Mouse (Mus musculus): ENCODE results near the gene Cd33. TPM values are rescaled to one million over a fixed set of nuclear protein-coding genes. Genes with fewer than 3 reads are reported as not detected.
A peak's percentile ranks its signal among the peaks of the same experiment; 100 is the strongest.

Cd33 gene
- polyA plus RNA-seq, 2 experiments = 2.9 to 3.0 TPM

DNA sequence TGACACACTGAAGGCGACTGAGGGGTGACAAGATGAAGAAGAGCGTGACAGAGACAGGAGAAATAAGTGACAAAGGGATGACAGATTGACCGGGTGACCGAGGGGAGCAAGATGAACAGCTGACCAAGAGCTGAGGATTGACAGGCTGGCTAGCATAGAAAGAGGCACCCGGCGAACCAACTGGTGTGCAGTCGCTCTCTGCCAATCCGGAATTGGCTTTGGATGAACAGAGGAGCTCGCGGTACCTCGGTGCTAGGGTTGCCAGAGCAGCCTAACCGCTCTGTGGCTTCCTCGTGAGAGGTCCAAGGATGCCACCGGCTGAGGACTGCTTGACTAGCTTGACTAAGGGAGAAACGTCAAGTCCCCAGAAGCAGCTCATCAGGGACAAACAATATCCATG lies 25.9 kb downstream of the Cd33 start:
- no peak overlapping the region for H3K9ac ChIP-seq (ENCODE audit: low read depth, low read length, severe bottlenecking)
- H3K27ac ChIP-seq (replicated peaks; ENCODE audit: low read depth, low read length) = no peak overlapping the region
- TF ChIP-seq POLR2A (IDR thresholded peaks at IDR 0.05; ENCODE audit: borderline replicate concordance, extremely low read depth, insufficient read depth, insufficient read length) = no peak
- DNase-seq (ENCODE audit: low spot score) = no peak
- H3K27me3 ChIP-seq (ENCODE audit: control insufficient read depth, insufficient read depth, low read length) = no peaks in the 10 kb centered on the region
- 85% methylated on average over 15 of the region's 15 CpGs for WGBS
- no peak overlapping the region for H3K4me2 ChIP-seq (replicated peaks; ENCODE audit: low read depth, low read length, severe bottlenecking)
- no peaks in the 10 kb centered on the region for H3K9me3 ChIP-seq (ENCODE audit: control insufficient read depth, low read length)
- no peak for ATAC-seq (ENCODE audit: low FRiP score, low read depth)
- no peaks in the 10 kb centered on the region for H3K4me1 ChIP-seq (ENCODE audit: control insufficient read depth, insufficient read depth, low read length)
- no peaks in the 10 kb centered on the region for H3K36me3 ChIP-seq (ENCODE audit: control insufficient read depth, insufficient read depth, low read length)
- no peak overlapping the region for H3K4me3 ChIP-seq (replicated peaks; ENCODE audit: low read length)

DNA sequence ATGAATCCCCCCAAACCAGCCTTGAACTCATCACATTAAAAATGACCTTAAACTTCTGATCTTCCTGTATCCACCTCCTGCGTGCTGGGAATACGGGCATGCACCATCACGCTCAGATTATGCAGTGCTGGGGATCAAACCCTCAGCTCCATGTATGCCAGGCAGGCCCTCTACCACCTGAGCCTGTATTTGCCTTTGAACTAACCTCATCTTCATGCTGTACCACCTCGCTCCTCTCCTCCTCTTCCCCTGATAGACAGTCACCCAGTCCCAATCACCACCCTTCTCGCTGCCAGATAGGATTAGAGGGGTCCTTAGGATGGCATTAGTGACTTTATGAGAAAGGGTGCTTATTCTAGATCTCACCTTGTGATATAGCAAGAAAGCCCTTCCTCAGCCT lies 29.2 kb downstream of the Cd33 start:
- Histone ChIP-seq H3K36me3 (ENCODE audit: control insufficient read depth, insufficient read depth, low read length) (no peaks in the 10 kb centered on the region), H3K4me2 (replicated peaks; ENCODE audit: low read depth, low read length, severe bottlenecking) (no peak overlapping the region), H3K9me3 (ENCODE audit: control insufficient read depth, low read length) (no peaks in the 10 kb centered on the region), H3K4me3 (replicated peaks; ENCODE audit: low read length) (no peak overlapping the region), H3K4me1 (ENCODE audit: control insufficient read depth, insufficient read depth, low read length) (no peaks in the 10 kb centered on the region), H3K9ac (ENCODE audit: low read depth, low read length, severe bottlenecking) (no peak overlapping the region), H3K27me3 (ENCODE audit: control insufficient read depth, insufficient read depth, low read length) (no peaks in the 10 kb centered on the region), H3K27ac (replicated peaks; ENCODE audit: low read depth, low read length) (no peak overlapping the region)
- DNase-seq (ENCODE audit: low spot score) = no peak
- WGBS = 80% methylated on average over 5 of the region's 5 CpGs
- no peak for ATAC-seq (ENCODE audit: low FRiP score, low read depth)
- TF ChIP-seq POLR2A (IDR thresholded peaks at IDR 0.05; ENCODE audit: borderline replicate concordance, extremely low read depth, insufficient read depth, insufficient read length) = no peak

DNA sequence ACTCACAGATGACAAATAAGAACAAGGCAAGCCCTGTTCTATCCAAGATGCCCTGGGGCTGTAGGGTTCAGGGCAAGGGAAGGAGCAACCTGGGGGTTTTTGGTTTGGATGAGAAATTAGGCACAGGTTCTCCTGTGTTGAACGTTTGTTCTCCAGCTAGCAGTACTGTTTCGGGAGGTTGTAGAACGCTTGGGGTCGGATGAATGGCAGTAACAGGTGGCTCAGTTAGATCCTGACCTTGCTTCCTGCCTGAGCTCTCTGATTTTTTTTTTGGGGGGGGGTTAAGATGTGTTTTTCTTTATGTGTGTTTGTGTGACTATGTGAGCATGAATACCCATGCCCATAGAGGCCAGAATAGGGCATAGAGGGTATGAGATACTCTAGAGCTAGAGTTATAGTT lies 31.7 kb downstream of the Cd33 start:
- H3K4me1 ChIP-seq (ENCODE audit: control insufficient read depth, insufficient read depth, low read length) = no peaks in the 10 kb centered on the region
- H3K9me3 ChIP-seq (ENCODE audit: control insufficient read depth, low read length) = no peaks in the 10 kb centered on the region
- WGBS = 72% methylated on average over 4 of the region's 4 CpGs
- no peak for TF ChIP-seq POLR2A (IDR thresholded peaks at IDR 0.05; ENCODE audit: borderline replicate concordance, extremely low read depth, insufficient read depth, insufficient read length)
- H3K36me3 ChIP-seq (ENCODE audit: control insufficient read depth, insufficient read depth, low read length) = no peaks in the 10 kb centered on the region
- no peak for ATAC-seq (ENCODE audit: low FRiP score, low read depth)
- no peak for DNase-seq (ENCODE audit: low spot score)
- no peak overlapping the region for H3K4me2 ChIP-seq (replicated peaks; ENCODE audit: low read depth, low read length, severe bottlenecking)
- H3K27me3 ChIP-seq (ENCODE audit: control insufficient read depth, insufficient read depth, low read length) = no peaks in the 10 kb centered on the region
- H3K27ac ChIP-seq (replicated peaks; ENCODE audit: low read depth, low read length) = no peak overlapping the region
- H3K4me3 ChIP-seq (replicated peaks; ENCODE audit: low read length) = no peak overlapping the region
- no peak overlapping the region for H3K9ac ChIP-seq (ENCODE audit: low read depth, low read length, severe bottlenecking)

DNA sequence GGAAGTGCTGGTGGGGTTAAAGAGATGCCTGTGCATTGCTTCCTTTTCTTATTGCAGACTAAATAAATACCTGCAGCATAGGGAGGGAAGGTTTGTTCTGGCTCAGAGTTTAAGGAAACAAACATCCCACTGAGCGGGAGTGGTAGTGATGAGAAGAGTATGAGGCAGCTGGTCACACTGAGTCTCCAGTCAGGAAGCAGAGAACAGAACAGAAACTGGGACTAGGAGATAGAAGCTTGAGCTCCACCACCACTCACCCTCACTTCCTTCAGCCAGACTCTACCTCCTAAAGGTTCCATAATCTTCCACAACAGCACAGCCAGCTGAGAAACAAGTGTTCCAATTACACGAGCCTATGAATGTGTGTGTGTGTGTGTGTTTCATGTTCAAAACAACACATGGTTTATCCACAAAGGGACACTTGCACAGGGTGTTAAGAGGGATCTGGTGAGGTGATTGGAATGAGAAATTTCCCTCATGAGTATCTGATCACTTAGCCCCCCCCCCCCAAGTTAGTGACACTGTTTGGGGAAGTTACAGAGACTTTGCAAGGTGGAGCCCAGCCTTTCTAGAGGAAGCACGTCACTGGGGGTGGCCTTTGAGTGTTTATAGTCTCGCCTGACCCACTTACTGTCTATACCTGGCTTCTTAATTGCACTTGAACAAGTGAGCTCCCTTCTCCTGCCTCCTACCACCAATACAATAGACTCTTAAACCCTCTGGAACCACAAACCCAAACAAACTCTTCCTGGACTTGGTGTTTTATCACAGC lies 32.3 kb downstream of the Cd33 start:
- WGBS = 42% methylated on average over 4 of the region's 4 CpGs
- no peak for ATAC-seq (ENCODE audit: low FRiP score, low read depth)
- no peaks in the 10 kb centered on the region for H3K9me3 ChIP-seq (ENCODE audit: control insufficient read depth, low read length)

DNA sequence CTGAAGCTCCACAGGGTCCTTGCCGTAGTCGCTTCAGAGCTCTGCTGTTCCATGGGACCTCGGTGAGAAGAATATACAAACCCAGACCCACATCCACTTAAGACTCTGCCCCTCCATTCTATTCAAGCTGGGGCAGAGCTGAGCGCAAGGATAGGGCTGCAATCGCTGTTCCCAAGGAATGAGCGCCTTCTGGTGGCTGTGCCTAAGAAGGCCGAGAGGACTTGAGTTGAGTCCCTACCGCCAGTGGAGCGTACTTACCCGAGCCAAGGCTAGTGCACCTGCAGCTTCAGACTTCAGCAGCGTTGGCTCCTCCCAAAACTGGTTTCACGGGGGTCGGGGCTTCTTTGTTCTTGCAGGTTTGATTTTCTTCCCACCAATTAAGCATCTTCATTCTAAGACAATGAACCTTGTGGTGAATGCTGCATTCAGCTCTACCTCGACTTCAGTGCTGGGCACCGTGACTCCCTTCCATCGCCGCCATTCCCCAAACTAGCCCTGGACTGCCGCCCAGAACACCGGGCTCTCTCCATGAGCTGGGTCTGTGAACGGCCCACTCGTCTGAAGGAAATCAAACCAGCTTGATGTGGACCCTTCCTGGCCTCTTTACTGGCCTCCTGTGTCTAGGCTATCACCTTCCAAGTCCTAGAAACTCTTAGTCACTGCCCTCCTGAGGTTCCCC lies 48.7 kb downstream of the Cd33 start:
- no peak for ATAC-seq (ENCODE audit: low FRiP score, low read depth)
- WGBS = 14% methylated on average over 21 of the region's 21 CpGs

More for the DNA sequence above, 32.3 kb downstream of the Cd33 start:
- Histone ChIP-seq H3K27me3 (ENCODE audit: control insufficient read depth, insufficient read depth, low read length) (no peaks in the 10 kb centered on the region), H3K4me3 (replicated peaks; ENCODE audit: low read length) (no peak overlapping the region), H3K4me1 (ENCODE audit: control insufficient read depth, insufficient read depth, low read length) (no peaks in the 10 kb centered on the region), H3K9ac (ENCODE audit: low read depth, low read length, severe bottlenecking) (no peak overlapping the region), H3K27ac (replicated peaks; ENCODE audit: low read depth, low read length) (no peak overlapping the region), H3K36me3 (ENCODE audit: control insufficient read depth, insufficient read depth, low read length) (no peaks in the 10 kb centered on the region), H3K4me2 (replicated peaks; ENCODE audit: low read depth, low read length, severe bottlenecking) (no peak overlapping the region)
- no peak for DNase-seq (ENCODE audit: low spot score)
- no peak for TF ChIP-seq POLR2A (IDR thresholded peaks at IDR 0.05; ENCODE audit: borderline replicate concordance, extremely low read depth, insufficient read depth, insufficient read length)

More for the DNA sequence above, 48.7 kb downstream of the Cd33 start:
- Histone ChIP-seq H3K4me3 (replicated peaks; ENCODE audit: low read length) (no peak overlapping the region), H3K4me2 (replicated peaks; ENCODE audit: low read depth, low read length, severe bottlenecking) (no peak overlapping the region), H3K9me3 (ENCODE audit: control insufficient read depth, low read length) (no peaks in the 10 kb centered on the region), H3K9ac (ENCODE audit: low read depth, low read length, severe bottlenecking) (no peak overlapping the region), H3K27me3 (ENCODE audit: control insufficient read depth, insufficient read depth, low read length) (no peaks in the 10 kb centered on the region), H3K36me3 (ENCODE audit: control insufficient read depth, insufficient read depth, low read length) (no peaks in the 10 kb centered on the region), H3K4me1 (ENCODE audit: control insufficient read depth, insufficient read depth, low read length) (no peaks in the 10 kb centered on the region), H3K27ac (replicated peaks; ENCODE audit: low read depth, low read length) (no peak overlapping the region)
- no peak for TF ChIP-seq POLR2A (IDR thresholded peaks at IDR 0.05; ENCODE audit: borderline replicate concordance, extremely low read depth, insufficient read depth, insufficient read length)
- DNase-seq (ENCODE audit: low spot score) = peak; percentile 33

Measured in limb, embryonic 14.5 days (tissue).